36 mouse cellular contexts compared by ENCODE assay signal in the genomic region with DNA sequence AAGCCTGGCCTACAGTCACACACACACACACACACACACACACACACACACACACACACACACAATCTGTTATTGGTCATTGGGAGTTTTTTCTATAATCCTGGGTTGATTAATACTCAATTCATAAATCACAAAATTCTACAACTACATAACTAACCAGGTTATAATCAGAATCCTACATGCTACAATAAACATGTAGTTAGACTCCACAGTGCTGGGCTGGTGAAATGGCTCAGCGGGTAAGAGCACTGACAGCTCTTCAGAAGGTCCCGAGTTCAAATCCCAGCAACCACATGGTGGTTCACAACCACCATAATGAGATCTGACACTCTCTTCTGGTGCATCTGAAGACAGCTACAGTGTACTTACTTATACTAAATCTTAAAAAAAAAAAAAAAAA. TPM values are rescaled to one million over a fixed set of nuclear protein-coding genes. Genes with fewer than 3 reads are reported as not detected.
"Had no signal": no experiment of that assay in that cellular context is flagged by ENCODE, and none has a peak within 500 bp of the region (broad histone marks: within the 10 kb centered on the region; RNA-seq: fewer than 3 reads in every experiment).

No protein-coding gene starts in this region.

- ATAC-seq: hindbrain, embryonic 16.5 days; hindbrain, postnatal 0 days; inflammation-experienced regulatory T-cells, adult 6 months; intestine, embryonic 15.5 days; intestine, embryonic 16.5 days; intestine, postnatal 0 days had no signal

- H3K9ac ChIP-seq: heart, embryonic 12.5 days; heart, embryonic 13.5 days; heart, embryonic 15.5 days; hindbrain, embryonic 12.5 days; hindbrain, embryonic 13.5 days; hindbrain, embryonic 14.5 days; hindbrain, embryonic 15.5 days; intestine, embryonic 15.5 days had no signal

- H3K4me3 ChIP-seq: heart, embryonic 10.5 days; heart, embryonic 12.5 days; heart, embryonic 13.5 days; heart, embryonic 15.5 days; hindbrain, embryonic 10.5 days; hindbrain, embryonic 12.5 days; hindbrain, embryonic 13.5 days; hindbrain, embryonic 15.5 days; intestine, embryonic 15.5 days; layer of hippocampus, adult 2 months; left cerebral cortex, adult 2 months had no signal

- H3K27me3 ChIP-seq: heart, embryonic 12.5 days; heart, embryonic 13.5 days; heart, embryonic 15.5 days; hindbrain, embryonic 12.5 days; hindbrain, embryonic 13.5 days; hindbrain, embryonic 15.5 days; intestine, embryonic 15.5 days had no signal

- H3K27ac ChIP-seq: heart, embryonic 10.5 days; heart, embryonic 13.5 days; heart, embryonic 15.5 days; hindbrain, embryonic 10.5 days; hindbrain, embryonic 12.5 days; hindbrain, embryonic 13.5 days; hindbrain, embryonic 14.5 days; hindbrain, embryonic 15.5 days; hindbrain, postnatal 0 days; intestine, embryonic 15.5 days; kidney, postnatal 0 days; layer of hippocampus, adult 2 months; left cerebral cortex, adult 2 months had no signal

- H3K9me3 ChIP-seq: heart, embryonic 10.5 days; heart, embryonic 12.5 days; heart, embryonic 13.5 days; heart, embryonic 15.5 days; hindbrain, embryonic 10.5 days; hindbrain, embryonic 12.5 days; hindbrain, embryonic 13.5 days; hindbrain, embryonic 15.5 days; intestine, embryonic 15.5 days had no signal

- H3K4me2 ChIP-seq: heart, embryonic 11.5 days; heart, embryonic 12.5 days; heart, embryonic 13.5 days; heart, embryonic 15.5 days; hindbrain, embryonic 12.5 days; hindbrain, embryonic 13.5 days; hindbrain, embryonic 14.5 days; hindbrain, embryonic 15.5 days; intestine, embryonic 15.5 days had no signal

- DNase-seq: heart, postnatal 10 days; heart, postnatal 14 days; heart, postnatal 36 days; heart, postnatal 4 days; kidney, adult 11 months; kidney, adult 18-20 months; kidney, adult 2 months; kidney, adult 8-10 months; kidney, adult 9 months; kidney, postnatal 10 days; kidney, postnatal 14 days; kidney, postnatal 25 days; kidney, postnatal 36 days; kidney, postnatal 4 days; layer of hippocampus, adult 9-11 months; layer of hippocampus, postnatal 36 days had no signal

RNA-seq across cellular contexts. Expression of a gene that starts 42.9 kb away (rescaled TPM):
- total RNA-seq: layer of hippocampus, adult 18-20 months had no signal
